In genomic region chr16:90995498-90995897, GRCm38 (mm10) we compare ENCODE assay signal across 9 mouse cellular contexts. TPM values are rescaled to one million over a fixed set of nuclear protein-coding genes. Genes with fewer than 3 reads are reported as not detected.
DNase-seq lines count a peak whose midpoint lies in the region; ATAC-seq and TF ChIP-seq lines count a peak whose summit lies in the region.
"Had no signal": no experiment of that assay in that cellular context is flagged by ENCODE, and none has a peak within 500 bp of the region (broad histone marks: within the 10 kb centered on the region; RNA-seq: fewer than 3 reads in every experiment).

No protein-coding gene starts in this region.

- TF ChIP-seq POLR2A in bone marrow, adult 2 months (IDR thresholded peaks at IDR 0.05; ENCODE audit: borderline replicate concordance, control insufficient read depth, low read depth, low read length): no peak

- no peak for TF ChIP-seq CTCF in layer of hippocampus, adult 2 months (conservative IDR thresholded peaks at IDR 0.05)
- TF ChIP-seq CTCF in bone marrow, adult 2 months (IDR thresholded peaks at IDR 0.05; ENCODE audit: control insufficient read depth, insufficient read depth, low read length): no peak

- H3K27ac ChIP-seq in layer of hippocampus, adult 2 months: peak overlapping the region; percentile 44
- peak overlapping the region; percentile 49; the same call in 1 of the 2 replicates for H3K27ac ChIP-seq in bone marrow, adult 2 months (ENCODE audit: control insufficient read depth, insufficient read depth, low read depth, low read length, poor library complexity)
- H3K27ac ChIP-seq in intestine, embryonic 16.5 days (ENCODE audit: low read length): peak overlapping the region; percentile 78
- no peak overlapping the region for H3K27ac ChIP-seq in midbrain, embryonic 13.5 days

- peaks cover 1% of the 10 kb centered on the region; the same call in 1 of the 2 replicates for H3K4me1 ChIP-seq in bone marrow, adult 2 months (ENCODE audit: control insufficient read depth, insufficient read depth, low read length)
- H3K4me1 ChIP-seq in intestine, embryonic 16.5 days (ENCODE audit: control insufficient read depth, insufficient read depth, low read length): peaks cover 12% of the 10 kb centered on the region
- H3K4me1 ChIP-seq in midbrain, embryonic 13.5 days (replicated peaks): peaks cover 25% of the 10 kb centered on the region

- DNase-seq in layer of hippocampus, adult 2 months (ENCODE audit: low spot score in 2 of 2): no peak
- DNase-seq in layer of hippocampus, adult 9-11 months: no peak
- DNase-seq in left cerebral cortex, postnatal 4 days: no peak
- DNase-seq: spleen, adult 18-20 months; thymus, adult 2 months had no signal

- 6% methylated on average over 5 of the region's 5 CpGs for WGBS in bone marrow, adult 2 months
- 61% methylated on average over 5 of the region's 5 CpGs for WGBS in intestine, embryonic 16.5 days
- WGBS in midbrain, embryonic 13.5 days: 83% methylated on average over 5 of the region's 5 CpGs

- no peak overlapping the region for H3K9ac ChIP-seq in intestine, embryonic 16.5 days (ENCODE audit: low read depth, low read length)
- H3K9ac ChIP-seq in midbrain, embryonic 13.5 days (replicated peaks): no peak overlapping the region

- no peaks in the 10 kb centered on the region for H3K27me3 ChIP-seq in intestine, embryonic 16.5 days (replicated peaks; ENCODE audit: control insufficient read depth, insufficient read depth, low read length)
- no peaks in the 10 kb centered on the region for H3K27me3 ChIP-seq in midbrain, embryonic 13.5 days

- H3K4me3 ChIP-seq in layer of hippocampus, adult 2 months: no peak overlapping the region
- H3K4me3 ChIP-seq in bone marrow, adult 2 months (replicated peaks; ENCODE audit: control insufficient read depth, low read depth, low read length): no peak overlapping the region
- H3K4me3 ChIP-seq in intestine, embryonic 16.5 days (ENCODE audit: low read length): no peak overlapping the region
- no peak overlapping the region for H3K4me3 ChIP-seq in midbrain, embryonic 13.5 days (replicated peaks)

- no peak for ATAC-seq in intestine, embryonic 16.5 days
- peak; percentile 70 for ATAC-seq in megakaryocyte progenitor cell, adult 5-6 weeks (replicated peaks; ENCODE audit: poor library complexity)
- ATAC-seq in midbrain, embryonic 13.5 days: no peak

- intact Hi-C loops in left cerebral cortex, postnatal 4 days (cut with DNase I): no loop called here

- no peaks in the 10 kb centered on the region for H3K36me3 ChIP-seq in intestine, embryonic 16.5 days (ENCODE audit: control insufficient read depth, insufficient read depth, low read length)
- peaks cover 17% of the 10 kb centered on the region for H3K36me3 ChIP-seq in midbrain, embryonic 13.5 days

- 0 out of 2 replicates have a peak overlapping the region, but pooled peaks have one; percentile 5 for H3K4me2 ChIP-seq in intestine, embryonic 16.5 days (ENCODE audit: low read depth, low read length)
- H3K4me2 ChIP-seq in midbrain, embryonic 13.5 days (replicated peaks): no peak overlapping the region

- no peaks in the 10 kb centered on the region for H3K9me3 ChIP-seq in intestine, embryonic 16.5 days (ENCODE audit: control insufficient read depth, low read length)
- H3K9me3 ChIP-seq in midbrain, embryonic 13.5 days: no peaks in the 10 kb centered on the region

RNA-seq across cellular contexts. Expression of gene Synj1, which starts 15.6 kb away (rescaled TPM):
- 100 to 1,000 TPM; 424 to 431 TPM for total RNA-seq in layer of hippocampus, adult 2 months (2021)
- 17.2 and 38.2 TPM in 2 replicates for polyA plus RNA-seq in bone marrow, adult 2 months (2011; ENCODE audit: insufficient read depth, insufficient read length, low replicate concordance, missing spikeins)
- polyA plus RNA-seq in intestine, embryonic 16.5 days (2015; fragmentation: Nextera tagmentation; extraction: Ambion mirVana): 16.5 and 16.9 TPM in 2 replicates
- total RNA-seq in megakaryocyte progenitor cell, adult 5-6 weeks (2015): 38.8 and 46.3 TPM in 2 replicates
- total RNA-seq in megakaryocyte progenitor cell, adult 5-6 weeks (2017): 16.2 and 19.1 TPM in 2 replicates
- polyA plus RNA-seq in midbrain, embryonic 13.5 days (2015; fragmentation: Nextera tagmentation; extraction: Ambion mirVana): 33.6 and 38.0 TPM in 2 replicates
- 100 to 1,000 TPM; 140 to 164 TPM for total RNA-seq in left cerebral cortex, postnatal 4 days (2021)

RNA-seq across cellular contexts. Expression of gene Paxbp1, which starts 48.8 kb away (rescaled TPM):
- total RNA-seq in layer of hippocampus, adult 2 months (2021): 10 to 100 TPM; 73.6 to 90.7 TPM
- 44.3 and 72.0 TPM in 2 replicates for polyA plus RNA-seq in bone marrow, adult 2 months (2011; ENCODE audit: insufficient read depth, insufficient read length, low replicate concordance, missing spikeins)
- polyA plus RNA-seq in intestine, embryonic 16.5 days (2015; fragmentation: Nextera tagmentation; extraction: Ambion mirVana): 33.4 and 35.9 TPM in 2 replicates
- total RNA-seq in megakaryocyte progenitor cell, adult 5-6 weeks (2015): 69.4 and 95.7 TPM in 2 replicates
- total RNA-seq in megakaryocyte progenitor cell, adult 5-6 weeks (2017): 77.0 and 96.2 TPM in 2 replicates
- 85.5 and 89.6 TPM in 2 replicates for polyA plus RNA-seq in midbrain, embryonic 13.5 days (2015; fragmentation: Nextera tagmentation; extraction: Ambion mirVana)
- 10 to 100 TPM; 91.2 to 94.8 TPM for total RNA-seq in left cerebral cortex, postnatal 4 days (2021)
